Comparison of ENCODE assay signal across 26 mouse cellular contexts in the genomic region with DNA sequence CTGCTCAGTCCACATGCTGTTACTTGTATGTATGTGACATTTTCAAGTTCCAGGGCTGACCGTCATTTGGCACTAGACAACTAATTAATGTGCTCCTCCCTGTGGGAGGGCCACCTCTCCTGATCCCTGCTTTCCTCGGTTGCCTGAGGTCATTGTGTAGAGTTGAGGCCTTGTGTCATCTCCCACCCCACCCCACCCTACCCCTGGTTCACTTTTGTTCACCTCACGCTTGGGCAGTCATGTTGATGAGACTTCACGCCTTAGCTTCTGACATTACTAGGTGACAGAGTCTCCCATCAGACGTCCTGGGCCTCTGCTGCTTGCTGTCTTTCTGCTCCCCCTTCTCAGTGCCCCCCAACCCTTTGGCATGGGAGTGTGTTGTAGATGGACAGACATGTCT. TPM values are rescaled to one million over a fixed set of nuclear protein-coding genes. Genes with fewer than 3 reads are reported as not detected.
DNase-seq lines count a peak whose midpoint lies in the region; ATAC-seq lines count a peak whose summit lies in the region.
"Had no signal": no experiment of that assay in that cellular context is flagged by ENCODE, and none has a peak within 500 bp of the region (broad histone marks: within the 10 kb centered on the region; RNA-seq: fewer than 3 reads in every experiment).

No protein-coding gene starts in this region.

- no peak for DNase-seq in hindbrain, embryonic 11.5 days (ENCODE audit: low spot score)
- DNase-seq in kidney, adult 9 months, result no peak
- peak; percentile 33 for DNase-seq in A20 (ENCODE audit: low read depth, low spot score)
- peak; percentile 49 for DNase-seq in retina, postnatal 1 day
- DNase-seq in right cerebral cortex, postnatal 36 days (ENCODE audit: low spot score in 2 of 2), result no peak
- DNase-seq: adrenal gland, adult 2 months; adrenal gland, postnatal 14 days; cerebellum, adult 11 months; cerebellum, adult 2 months; cerebellum, adult 9-11 months; cerebellum, postnatal 25 days; gastrocnemius, postnatal 10 days; gastrocnemius, postnatal 36 days; heart, adult 2 months; heart, postnatal 14 days; heart, postnatal 4 days had no signal

- H3K27me3 ChIP-seq in hindbrain, embryonic 11.5 days (ENCODE audit: control insufficient read depth, insufficient read depth, low read length), result no peaks in the 10 kb centered on the region
- H3K27me3 ChIP-seq in hindbrain, embryonic 13.5 days, result no peaks in the 10 kb centered on the region
- no peaks in the 10 kb centered on the region for H3K27me3 ChIP-seq in kidney, embryonic 16.5 days (ENCODE audit: insufficient read depth, low read length)
- H3K27me3 ChIP-seq: forebrain, embryonic 13.5 days; heart, embryonic 13.5 days; hindbrain, embryonic 12.5 days had no signal

- 0 out of 2 replicates have a peak, but pooled peaks cover 2% of the 10 kb centered on the region for H3K36me3 ChIP-seq in hindbrain, embryonic 11.5 days (ENCODE audit: control insufficient read depth, insufficient read depth, low read length)
- peaks cover 3% of the 10 kb centered on the region; the same call in 1 of the 2 replicates for H3K36me3 ChIP-seq in hindbrain, embryonic 13.5 days
- H3K36me3 ChIP-seq in kidney, embryonic 16.5 days (ENCODE audit: insufficient read depth, low read length), result peaks cover 9% of the 10 kb centered on the region; the same call in 1 of the 2 replicates

- H3K9me3 ChIP-seq in hindbrain, embryonic 11.5 days (ENCODE audit: control insufficient read depth, low read length), result no peaks in the 10 kb centered on the region
- H3K9me3 ChIP-seq in hindbrain, embryonic 13.5 days, result no peaks in the 10 kb centered on the region
- no peaks in the 10 kb centered on the region for H3K9me3 ChIP-seq in kidney, embryonic 16.5 days (ENCODE audit: low read length)
- H3K9me3 ChIP-seq: forebrain, embryonic 13.5 days; heart, embryonic 10.5 days; heart, embryonic 13.5 days; hindbrain, embryonic 12.5 days had no signal

- H3K4me1 ChIP-seq in hindbrain, embryonic 11.5 days (replicated peaks; ENCODE audit: control insufficient read depth, insufficient read depth, low read length), result no peaks in the 10 kb centered on the region
- no peaks in the 10 kb centered on the region for H3K4me1 ChIP-seq in hindbrain, embryonic 13.5 days (replicated peaks)
- 0 out of 2 replicates have a peak, but pooled peaks cover 3% of the 10 kb centered on the region for H3K4me1 ChIP-seq in kidney, embryonic 16.5 days (ENCODE audit: insufficient read depth, low read length)
- H3K4me1 ChIP-seq: forebrain, embryonic 10.5 days; forebrain, embryonic 13.5 days; heart, embryonic 13.5 days had no signal

- 0 out of 2 replicates have a peak, but pooled peaks have one; percentile 22 for ATAC-seq in hindbrain, embryonic 11.5 days (ENCODE audit: low FRiP score)
- ATAC-seq in hindbrain, embryonic 13.5 days (ENCODE audit: low FRiP score), result no peak
- ATAC-seq in kidney, embryonic 16.5 days (ENCODE audit: low FRiP score, low TSS enrichment), result peak; percentile 74
- ATAC-seq: CD4-positive, CD25-positive, alpha-beta regulatory T cell, adult 4 months; forebrain, embryonic 13.5 days; forebrain, embryonic 16.5 days; hindbrain, embryonic 16.5 days had no signal

- no peak overlapping the region for H3K27ac ChIP-seq in hindbrain, embryonic 11.5 days (ENCODE audit: low read depth, low read length)
- no peak overlapping the region for H3K27ac ChIP-seq in hindbrain, embryonic 13.5 days
- H3K27ac ChIP-seq in kidney, embryonic 16.5 days (ENCODE audit: low read length), result no peak overlapping the region
- H3K27ac ChIP-seq: forebrain, embryonic 10.5 days; forebrain, embryonic 13.5 days; heart, adult 2 months; heart, embryonic 10.5 days; heart, embryonic 13.5 days; hindbrain, embryonic 12.5 days had no signal

- no peak overlapping the region for H3K4me2 ChIP-seq in hindbrain, embryonic 11.5 days (replicated peaks; ENCODE audit: low read depth, low read length)
- H3K4me2 ChIP-seq in hindbrain, embryonic 13.5 days, result no peak overlapping the region
- no peak overlapping the region for H3K4me2 ChIP-seq in kidney, embryonic 16.5 days (replicated peaks; ENCODE audit: low read depth, low read length)
- H3K4me2 ChIP-seq: forebrain, embryonic 13.5 days; heart, embryonic 13.5 days; hindbrain, embryonic 12.5 days had no signal

- H3K9ac ChIP-seq in hindbrain, embryonic 11.5 days (ENCODE audit: low read depth, low read length), result no peak overlapping the region
- no peak overlapping the region for H3K9ac ChIP-seq in hindbrain, embryonic 13.5 days
- no peak overlapping the region for H3K9ac ChIP-seq in kidney, embryonic 16.5 days (replicated peaks; ENCODE audit: low read length)
- H3K9ac ChIP-seq: forebrain, embryonic 13.5 days; heart, embryonic 13.5 days; hindbrain, embryonic 12.5 days had no signal

- H3K4me3 ChIP-seq in hindbrain, embryonic 11.5 days (ENCODE audit: low read depth, low read length), result no peak overlapping the region
- no peak overlapping the region for H3K4me3 ChIP-seq in hindbrain, embryonic 13.5 days
- no peak overlapping the region for H3K4me3 ChIP-seq in kidney, embryonic 16.5 days (ENCODE audit: low read length)
- H3K4me3 ChIP-seq: forebrain, embryonic 10.5 days; forebrain, embryonic 13.5 days; heart, adult 2 months; heart, embryonic 10.5 days; heart, embryonic 13.5 days; hindbrain, embryonic 12.5 days had no signal

- WGBS in hindbrain, embryonic 11.5 days, result 30% methylated on average over 5 of the region's 5 CpGs
- 26% methylated on average over 5 of the region's 5 CpGs for WGBS in hindbrain, embryonic 13.5 days
- 34% methylated on average over 5 of the region's 5 CpGs for WGBS in kidney, embryonic 16.5 days

RNA-seq across cellular contexts. Expression of a gene that starts 15.2 kb away (rescaled TPM):
- 84.9 and 86.4 TPM in 2 replicates for polyA plus RNA-seq in hindbrain, embryonic 11.5 days (2014; fragmentation: Nextera tagmentation; extraction: Ambion mirVana)
- polyA plus RNA-seq in hindbrain, embryonic 13.5 days (2015; fragmentation: Nextera tagmentation; extraction: Ambion mirVana), result 75.1 and 78.6 TPM in 2 replicates
- polyA plus RNA-seq in kidney, embryonic 16.5 days (2015; fragmentation: Nextera tagmentation; extraction: Ambion mirVana), result 110 and 114 TPM in 2 replicates

Comparison
In these comparisons a context has a peak if more than half of its experiments do, and no peak if none do; other contexts are left out.
1. DNase-seq: peak in A20 (single experiment) and retina, postnatal 1 day (single experiment); none in hindbrain, embryonic 11.5 days (single experiment), kidney, adult 9 months (single experiment) and right cerebral cortex, postnatal 36 days (0 of 2).